Mouse (Mus musculus) T-helper 17 cell (primary cell): ENCODE results near the gene Enox1.

Source experiments
- in situ Hi-C, 2 experiments: fragments of 300-600 bp; cut with MboI, MseI; formaldehyde crosslinking; loops; 1 replicate in 1 of 2; 2 replicates in 1 of 2; pipeline ENCODE4 v1.15.1; 2025; ENCODE audit warnings: high pct_unique_total_duplicates in 2 of 2

Enox1 gene

DNA sequence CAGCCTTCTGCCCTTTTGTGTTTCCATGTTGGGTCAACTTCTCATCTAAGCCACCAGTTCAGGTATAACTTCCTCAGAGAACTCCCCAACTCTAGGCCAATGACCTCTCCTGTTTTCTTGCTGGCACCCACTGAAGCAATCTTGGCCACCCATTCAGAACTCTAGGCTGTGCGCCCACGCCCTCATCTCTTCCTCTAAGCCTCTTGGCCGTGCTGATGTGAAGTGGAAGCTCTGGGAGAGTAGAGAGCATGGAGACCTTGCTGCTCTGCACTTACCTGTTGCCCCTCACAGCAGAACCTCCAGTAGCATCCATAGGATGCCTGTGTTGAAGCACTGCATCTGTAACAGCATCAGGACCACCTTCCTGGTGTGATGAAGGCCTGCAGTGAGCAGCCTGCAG is 214.0 kb downstream of the Enox1 start:
- in situ Hi-C loops: loop anchor here in 1 of 2 experiments (5.0 kb wide), 1 partner anchor 573 kb away; no protein-coding TSS in a partner anchor

DNA sequence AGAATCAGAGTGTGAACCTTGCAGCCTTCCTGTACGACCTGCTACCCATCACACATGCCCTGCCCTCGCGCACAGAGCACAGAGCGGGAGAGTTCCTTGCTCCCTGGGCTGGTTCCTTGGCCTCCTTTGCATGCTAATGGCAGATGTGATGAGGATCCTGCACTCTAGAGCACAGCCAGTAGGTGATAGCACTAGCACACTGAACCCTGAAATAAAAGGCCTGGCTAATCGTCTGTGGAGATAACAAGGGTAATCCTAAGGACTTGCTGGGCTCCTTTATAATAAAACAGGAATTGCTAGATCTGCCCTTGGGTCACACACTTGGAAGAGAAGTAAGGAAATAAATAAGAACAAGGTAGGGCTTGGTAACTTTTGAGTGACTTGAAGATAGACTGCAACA is 215.4 kb downstream of the Enox1 start:
- in situ Hi-C loops: loop anchor here in 1 of 2 experiments (5.0 kb wide), 1 partner anchor 575 kb away; no protein-coding TSS in a partner anchor

DNA sequence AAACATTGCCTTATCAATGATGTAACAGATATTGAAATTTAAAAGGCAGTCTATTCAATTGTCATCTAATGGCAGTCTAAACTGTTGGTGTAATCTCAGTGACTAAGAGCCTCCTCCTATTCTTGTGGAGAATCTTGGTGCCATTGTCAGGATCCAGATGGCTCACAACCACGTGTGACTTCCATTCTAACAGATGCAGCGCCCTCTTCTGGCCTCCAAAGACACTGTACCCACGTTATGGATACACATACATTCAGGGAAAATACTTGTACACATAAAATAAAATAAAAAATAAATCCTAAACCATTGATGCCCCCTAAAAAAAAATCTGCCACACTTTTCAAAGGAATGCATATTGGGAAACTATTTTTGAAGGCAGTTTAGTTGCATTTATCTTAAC is 216.6 kb downstream of the Enox1 start:
- in situ Hi-C loops: loop anchor here in 1 of 2 experiments (5.0 kb wide), 1 partner anchor 576 kb away; no protein-coding TSS in a partner anchor

DNA sequence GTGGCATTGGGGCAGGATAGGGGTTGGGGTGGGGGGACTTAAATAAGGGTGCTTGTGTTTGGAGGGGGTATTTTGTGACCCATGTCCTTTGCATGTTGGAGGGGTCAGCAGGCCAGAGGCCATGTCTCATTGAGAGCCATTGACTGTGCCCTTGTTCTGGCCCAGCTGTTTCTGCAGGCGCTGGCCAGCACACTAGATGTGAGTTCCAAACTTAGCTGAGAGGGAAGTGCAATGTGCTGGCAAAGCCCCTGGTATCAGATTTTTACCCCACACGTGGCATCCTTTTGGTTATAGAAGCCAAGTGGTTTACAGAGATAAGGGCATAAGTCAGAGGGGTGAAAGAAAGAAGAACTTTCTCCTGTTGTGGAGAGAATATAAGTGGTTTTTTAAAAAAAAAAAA is 218.5 kb downstream of the Enox1 start:
- in situ Hi-C loops: no loop called here

DNA sequence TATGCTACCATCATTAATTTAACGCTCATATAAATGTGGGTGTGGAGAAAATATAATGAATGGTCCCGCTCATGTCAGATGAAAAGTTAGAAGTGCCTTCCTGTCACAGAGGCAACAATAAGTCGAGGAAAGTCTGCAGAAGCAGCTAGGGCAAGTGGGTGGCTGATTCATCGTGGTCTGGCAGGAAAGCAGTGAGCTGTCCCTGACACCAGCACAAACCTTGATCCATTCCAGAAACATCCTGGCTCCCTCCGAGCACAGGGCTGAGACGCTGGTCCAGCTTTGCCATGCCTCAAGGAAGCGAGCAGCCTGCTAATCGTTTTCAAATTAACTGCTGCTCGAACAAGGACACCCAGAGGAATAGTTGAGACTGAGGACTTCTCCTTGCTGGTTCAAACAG is 219.1 kb downstream of the Enox1 start:
- in situ Hi-C loops: no loop called here

DNA sequence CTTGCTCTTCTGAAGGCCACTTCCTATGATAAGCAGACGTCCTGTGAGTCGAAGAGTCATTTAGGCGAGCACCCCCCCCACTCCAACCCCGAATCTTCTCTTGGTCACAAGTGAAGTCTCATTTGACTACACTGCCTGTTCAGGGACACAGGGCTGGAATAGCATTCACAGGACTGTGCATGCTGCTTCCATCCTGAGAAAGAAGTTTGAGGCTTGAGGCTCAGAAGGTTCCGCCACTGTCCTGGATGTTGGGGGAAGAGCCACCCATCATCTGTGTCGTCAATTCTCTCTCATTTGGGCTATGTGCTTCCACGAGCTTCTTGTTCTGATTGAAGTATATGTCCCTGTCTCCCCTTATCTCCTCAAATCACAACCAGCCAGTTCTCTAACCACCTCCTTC is 220.2 kb downstream of the Enox1 start:
- in situ Hi-C loops: no loop called here

DNA sequence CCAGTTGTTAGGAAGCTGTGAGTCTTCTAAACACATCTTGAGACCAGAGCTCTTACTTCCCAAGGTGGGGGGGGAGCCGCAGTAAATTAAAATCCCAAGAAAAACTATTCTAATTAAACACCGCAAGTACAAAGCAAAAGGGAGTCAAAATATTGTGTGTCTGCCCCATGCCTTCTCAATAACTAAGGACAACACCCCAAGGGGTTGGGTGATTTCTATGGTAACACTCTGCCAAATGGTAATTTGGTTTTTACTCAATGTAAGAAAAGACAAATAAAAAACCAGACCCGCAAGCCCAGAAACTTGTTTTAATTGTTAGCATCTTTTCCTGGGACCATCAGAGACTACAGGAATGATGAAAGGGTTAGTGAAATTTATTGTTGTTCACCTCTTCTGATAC is 220.9 kb downstream of the Enox1 start:
- in situ Hi-C loops: no loop called here

DNA sequence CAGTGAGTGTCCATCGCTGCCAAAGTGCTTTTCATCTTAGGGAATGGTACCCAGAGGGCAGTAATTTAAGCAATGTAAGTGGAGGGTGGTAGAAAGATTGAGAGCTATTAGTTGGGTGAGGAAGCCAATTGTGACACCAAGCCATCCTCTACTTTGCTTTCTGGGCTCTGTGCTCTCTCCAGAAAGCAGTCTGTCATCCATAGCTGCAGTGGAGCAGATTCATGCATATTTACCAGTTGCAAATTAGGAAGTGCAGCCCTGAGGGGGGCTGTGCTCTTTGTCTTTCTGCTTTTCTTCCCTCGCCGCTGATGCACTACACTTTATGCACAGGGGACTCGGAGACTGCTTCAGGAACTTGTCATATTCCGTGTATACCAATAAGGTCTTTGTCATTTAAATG is 221.3 kb downstream of the Enox1 start:
- in situ Hi-C loops: no loop called here

DNA sequence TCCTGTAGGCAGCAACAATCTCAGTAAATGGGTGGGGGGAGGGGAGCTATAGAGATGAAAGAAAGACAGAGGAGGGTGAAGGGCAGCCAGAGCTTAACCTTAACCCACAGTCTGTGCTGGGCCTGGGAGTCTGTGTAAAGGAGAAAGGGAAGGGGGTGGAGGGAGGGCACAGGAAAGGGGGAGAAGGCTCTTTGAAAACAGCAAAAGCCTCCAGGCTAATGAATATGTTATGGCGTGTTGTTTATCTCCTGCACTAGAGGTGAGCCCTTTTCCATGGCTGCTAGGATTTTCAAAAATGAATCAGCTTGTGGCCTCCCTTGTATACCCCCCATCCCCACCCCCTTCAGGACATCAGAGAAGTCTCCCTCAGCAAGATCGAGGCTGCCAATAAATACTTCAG is 225.0 kb downstream of the Enox1 start:
- in situ Hi-C loops: loop anchor here in 1 of 2 experiments (10.0 kb wide), 1 partner anchor 1077 kb away; no protein-coding TSS in a partner anchor

DNA sequence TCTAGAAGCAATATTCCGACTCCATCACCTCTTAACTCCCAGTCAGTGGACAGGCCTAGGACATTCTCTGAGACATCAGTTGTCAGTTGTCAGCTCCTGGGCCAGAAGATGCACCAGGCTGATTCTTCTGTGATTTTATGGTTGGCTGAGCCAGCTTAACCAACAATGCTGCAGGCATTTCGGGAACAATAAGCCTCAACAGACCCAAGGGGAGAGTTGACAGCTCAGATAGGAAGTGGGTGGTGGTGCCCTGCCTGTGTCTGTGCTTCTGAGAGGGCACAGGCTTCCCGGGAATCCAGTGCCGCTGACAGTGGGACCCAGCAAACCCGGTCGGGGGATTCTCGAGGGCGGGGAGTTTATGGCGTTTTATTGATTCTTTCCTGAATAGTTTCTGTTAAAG is 229.1 kb downstream of the Enox1 start:
- in situ Hi-C loops: loop anchor here in 1 of 2 experiments (10.0 kb wide), 1 partner anchor 1081 kb away; no protein-coding TSS in a partner anchor

DNA sequence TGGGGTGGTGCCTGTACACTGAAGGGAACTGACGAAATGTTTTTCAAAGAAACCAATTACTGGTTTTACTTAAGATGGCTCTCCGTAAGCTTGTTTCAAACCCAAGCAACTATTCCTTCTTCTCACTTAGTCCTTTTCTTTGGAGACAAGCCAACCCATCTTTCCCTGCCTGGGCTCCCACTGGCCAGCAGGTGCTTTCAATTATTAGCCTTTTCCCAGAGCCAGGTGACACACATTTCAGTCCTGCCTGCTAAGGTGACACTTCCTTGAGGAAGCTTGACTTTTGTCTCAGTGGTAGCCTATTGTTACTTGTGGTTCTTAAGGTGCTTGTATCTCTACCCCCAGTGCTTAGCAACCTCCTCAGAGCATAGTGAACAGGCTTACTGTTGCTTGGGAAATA is 231.3 kb downstream of the Enox1 start:
- in situ Hi-C loops: loop anchor here in 1 of 2 experiments (10.0 kb wide), 1 partner anchor 1083 kb away; no protein-coding TSS in a partner anchor

DNA sequence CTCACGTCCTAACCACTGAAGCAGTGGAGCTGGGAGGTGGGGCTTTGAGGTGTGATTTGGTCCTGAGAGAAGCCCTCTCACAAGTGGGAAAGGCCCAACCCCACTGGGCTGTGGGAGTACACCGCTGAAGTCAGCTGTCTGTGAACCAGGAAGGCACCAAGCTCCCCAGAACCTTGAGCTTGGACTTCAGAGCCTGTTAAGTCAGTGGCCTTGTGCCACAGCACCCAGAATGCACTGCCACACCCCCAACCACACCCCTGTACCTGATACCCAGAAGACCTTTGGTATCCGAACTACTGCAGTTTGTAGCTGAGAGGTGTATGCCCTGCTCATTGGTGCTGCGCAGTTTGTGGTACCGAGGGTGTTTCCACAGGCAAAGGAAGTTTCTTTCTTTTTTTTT is 232.7 kb downstream of the Enox1 start:
- in situ Hi-C loops: loop anchor here in 1 of 2 experiments (10.0 kb wide), 1 partner anchor 1084 kb away; no protein-coding TSS in a partner anchor

DNA sequence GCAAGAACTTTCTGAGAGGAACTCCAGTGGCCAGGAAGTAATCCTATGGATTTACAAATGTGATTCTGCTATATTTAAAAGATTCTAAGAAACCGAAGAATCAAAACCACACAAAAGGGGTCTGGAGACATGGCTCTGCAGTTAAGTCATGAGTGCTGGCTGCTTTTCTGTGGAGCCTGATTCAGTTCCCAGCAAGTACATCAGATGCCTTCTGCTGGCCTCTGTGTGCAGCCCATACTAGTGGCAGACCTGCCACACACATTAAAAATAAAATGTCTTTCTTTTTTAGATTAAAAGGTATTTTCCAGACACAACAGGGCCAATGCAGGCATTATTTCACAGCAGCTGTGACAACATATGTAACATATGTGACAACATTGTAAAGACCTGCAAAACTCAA is 235.9 kb downstream of the Enox1 start:
- in situ Hi-C loops: no loop called here

DNA sequence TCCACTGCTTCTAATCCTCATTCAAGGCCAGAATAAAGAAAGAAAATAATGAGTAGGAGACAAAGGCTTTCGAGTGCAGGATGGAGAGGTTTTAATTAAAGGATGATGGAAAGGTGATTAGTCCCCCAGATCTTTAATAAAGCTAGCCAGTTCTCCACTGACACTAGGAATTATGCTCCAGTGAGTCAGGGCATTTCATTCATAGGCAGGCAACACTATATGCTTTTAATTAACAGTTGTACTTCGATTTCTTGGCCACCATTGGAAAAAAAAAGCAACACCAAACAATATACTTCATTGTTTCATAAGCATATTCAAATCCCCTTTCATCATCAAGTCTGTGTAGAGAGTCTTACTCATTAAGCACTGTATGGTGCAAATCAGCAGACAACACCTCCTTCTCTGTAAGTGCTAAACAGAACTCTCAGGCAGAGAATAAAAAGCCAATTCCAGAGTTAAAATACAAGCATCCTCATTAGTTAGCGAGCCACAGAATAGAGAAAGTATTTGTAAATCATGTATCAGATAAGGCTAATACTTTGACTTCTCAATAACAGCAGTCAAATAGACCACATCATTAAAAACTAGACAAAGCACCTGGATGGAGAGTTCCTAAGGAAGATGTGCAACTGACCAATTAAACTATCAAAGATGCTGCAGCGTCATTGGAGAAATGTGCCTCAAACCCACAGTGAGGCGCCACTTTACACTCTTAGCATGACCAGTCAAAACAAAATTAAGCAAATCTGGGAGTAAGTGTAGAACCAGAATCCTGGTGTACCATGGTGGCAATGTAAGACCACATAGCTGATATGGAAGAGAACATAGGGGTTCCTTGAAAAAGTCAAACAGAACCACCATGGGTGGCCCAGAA is 249.9 kb downstream of the Enox1 start:
- in situ Hi-C loops: no loop called here

DNA sequence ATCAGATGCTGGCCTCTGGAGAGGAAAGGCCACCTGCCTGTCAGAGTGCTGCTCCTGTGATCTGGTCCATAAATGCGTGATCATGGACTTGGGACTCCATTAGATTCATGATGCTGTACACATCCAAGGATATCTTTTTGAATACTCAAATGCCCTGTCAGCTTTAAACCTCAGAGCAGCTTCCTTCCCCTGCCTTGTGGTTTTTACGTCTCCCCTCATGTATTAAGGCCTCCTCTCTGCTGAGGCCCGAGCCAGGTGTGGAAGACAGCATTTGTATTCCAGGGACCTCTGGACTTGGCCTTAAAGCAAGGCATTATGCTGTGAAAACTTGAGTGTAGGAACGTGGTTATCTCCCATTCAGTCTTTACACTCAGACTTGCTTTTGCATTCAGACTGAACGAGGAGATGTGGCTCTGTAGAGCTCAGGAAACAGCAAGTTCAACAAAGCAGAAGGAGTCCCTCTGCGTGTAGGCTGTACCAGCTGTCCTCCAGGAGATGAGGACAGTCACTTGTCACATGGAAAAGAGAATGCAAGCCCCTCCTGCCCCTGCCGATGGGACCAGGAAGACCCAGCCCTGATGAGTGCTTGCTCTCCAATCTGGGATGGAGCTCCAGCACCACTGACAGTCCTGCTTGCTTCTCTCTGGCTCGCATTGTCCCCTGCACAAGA is 252.8 kb downstream of the Enox1 start:
- in situ Hi-C loops: no loop called here

DNA sequence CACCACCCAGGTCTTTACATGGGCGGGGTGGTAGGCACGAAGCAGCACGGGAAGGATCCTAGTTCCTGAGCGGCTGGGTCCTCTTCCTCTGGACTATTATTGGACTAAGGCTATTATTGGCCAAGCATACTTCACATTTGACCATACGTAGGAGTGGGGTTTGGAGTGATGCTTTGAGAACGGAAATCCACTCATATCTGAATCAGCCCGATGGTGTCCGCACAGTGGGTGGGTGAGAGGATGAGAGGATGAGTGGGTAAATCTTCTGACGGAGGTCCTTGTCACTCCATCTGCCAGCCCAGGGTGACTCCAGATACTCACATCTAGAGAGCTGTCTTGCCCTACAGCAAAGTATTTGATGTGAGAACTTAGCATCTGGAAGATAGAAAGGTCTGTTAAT is 253.8 kb downstream of the Enox1 start:
- in situ Hi-C loops: no loop called here

DNA sequence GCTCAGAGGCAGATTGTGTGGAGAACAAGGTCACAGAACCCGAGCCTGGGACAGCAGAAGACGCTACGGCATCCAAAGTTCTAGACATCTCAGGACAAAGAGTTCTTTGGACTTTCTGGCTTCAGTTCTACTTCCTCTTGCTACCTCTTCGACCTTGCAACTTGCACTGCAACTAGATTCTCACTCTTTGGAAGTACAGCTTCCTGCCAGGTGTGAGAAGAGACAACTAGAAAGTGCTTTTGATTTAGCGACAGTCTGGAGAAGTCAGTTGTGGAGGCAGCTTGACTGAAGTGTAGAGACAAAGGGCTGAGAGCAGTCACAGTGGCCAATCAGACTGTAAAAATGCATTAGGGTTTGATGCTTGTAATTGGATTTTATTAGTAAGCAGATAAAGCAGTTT is 256.5 kb downstream of the Enox1 start:
- in situ Hi-C loops: no loop called here

DNA sequence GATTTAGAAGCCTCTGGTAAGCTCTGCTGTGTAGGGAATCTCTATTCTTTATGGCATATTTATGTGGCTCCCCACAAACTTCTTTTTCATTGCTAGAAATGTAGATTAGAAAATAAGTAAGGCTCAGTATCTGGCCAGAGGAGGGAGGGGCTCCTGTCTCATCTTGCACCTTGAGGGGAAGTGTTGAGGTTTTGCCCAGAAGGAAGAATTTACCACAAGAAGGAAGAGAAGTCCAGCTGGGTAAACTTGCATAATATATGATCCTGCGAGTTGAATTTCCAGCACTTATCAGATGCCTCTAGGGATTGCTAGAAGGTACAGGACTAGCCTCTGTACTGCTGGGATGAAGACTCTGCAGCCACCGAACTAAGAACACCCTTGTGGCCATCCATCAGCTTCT is 259.8 kb downstream of the Enox1 start:
- in situ Hi-C loops: no loop called here

DNA sequence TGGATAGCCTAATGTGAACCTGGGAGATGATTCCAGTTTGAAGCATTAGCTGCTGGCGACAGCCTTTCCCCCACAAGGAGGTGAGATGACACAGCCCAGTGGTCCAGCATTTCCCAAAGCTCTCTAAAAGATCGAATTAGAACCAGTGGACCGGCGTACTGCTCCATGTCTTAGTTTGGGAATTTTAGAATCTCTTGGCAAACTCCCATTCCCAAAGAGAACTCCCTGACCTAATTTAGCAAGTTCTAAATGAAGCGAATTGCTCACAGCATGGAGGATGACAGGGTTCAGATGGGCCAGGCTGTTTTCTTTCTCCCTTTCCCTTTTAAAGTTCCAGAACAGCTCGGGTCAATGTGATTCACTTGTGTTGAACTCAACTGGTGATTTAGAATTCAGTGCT is 264.5 kb downstream of the Enox1 start:
- in situ Hi-C loops: no loop called here

DNA sequence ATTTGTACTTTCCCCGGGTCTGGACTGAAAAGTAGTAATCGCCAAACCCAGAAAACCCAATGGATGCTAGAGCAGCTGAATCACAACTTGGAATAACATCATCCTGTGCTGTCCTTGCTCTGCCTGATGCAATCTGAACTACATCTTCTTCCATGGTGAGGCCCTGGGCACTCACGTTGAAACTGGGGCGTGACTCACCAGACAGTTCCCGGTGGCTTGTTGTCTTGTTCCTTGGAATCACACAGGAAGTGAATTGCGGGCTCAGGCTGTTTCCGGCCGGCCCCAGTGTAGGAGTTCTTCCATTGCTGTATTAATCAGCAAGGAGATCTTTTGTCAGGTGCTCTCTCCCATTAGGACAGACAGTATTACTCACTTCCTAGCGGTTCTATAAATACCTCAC is 266.6 kb downstream of the Enox1 start:
- in situ Hi-C loops: no loop called here

DNA sequence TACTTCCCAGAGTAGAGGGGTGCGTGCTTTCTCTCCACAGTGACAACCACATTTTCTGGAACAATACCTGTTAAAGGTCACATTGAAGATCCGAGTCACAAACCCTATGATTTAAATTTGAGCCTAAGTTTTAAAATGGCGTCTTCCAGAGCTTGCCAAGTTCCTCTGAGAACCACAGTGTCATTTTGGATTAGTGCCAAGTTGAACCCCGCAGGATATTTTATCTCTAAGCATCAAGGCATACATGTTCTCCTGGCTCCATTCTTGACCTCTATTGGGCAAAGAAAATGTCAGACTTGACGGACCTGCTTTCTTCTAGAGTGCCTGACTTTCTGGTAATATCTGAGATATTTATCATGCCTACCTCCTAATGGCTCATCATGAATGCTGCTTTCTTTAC is 282.9 kb downstream of the Enox1 start:
- in situ Hi-C loops: no loop called here

DNA sequence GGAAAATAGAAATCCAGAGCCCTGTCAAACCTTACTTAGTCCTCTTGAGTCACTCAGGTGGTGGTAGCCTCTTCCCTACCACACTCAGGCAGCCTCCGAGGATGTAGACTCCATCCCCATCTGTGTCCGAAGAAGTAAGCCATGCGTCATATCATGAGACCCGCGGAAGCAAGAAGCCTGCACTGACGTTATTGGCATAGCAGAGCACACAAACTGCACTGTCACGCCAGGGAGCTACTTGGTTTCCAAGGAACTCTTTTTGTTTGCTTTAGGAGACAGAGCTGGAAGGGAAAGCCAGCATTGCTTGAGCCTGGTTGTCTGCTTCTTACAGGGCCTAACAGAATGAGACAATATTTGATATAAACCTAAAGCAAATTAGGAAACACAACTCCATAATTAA is 284.2 kb downstream of the Enox1 start:
- in situ Hi-C loops: no loop called here

DNA sequence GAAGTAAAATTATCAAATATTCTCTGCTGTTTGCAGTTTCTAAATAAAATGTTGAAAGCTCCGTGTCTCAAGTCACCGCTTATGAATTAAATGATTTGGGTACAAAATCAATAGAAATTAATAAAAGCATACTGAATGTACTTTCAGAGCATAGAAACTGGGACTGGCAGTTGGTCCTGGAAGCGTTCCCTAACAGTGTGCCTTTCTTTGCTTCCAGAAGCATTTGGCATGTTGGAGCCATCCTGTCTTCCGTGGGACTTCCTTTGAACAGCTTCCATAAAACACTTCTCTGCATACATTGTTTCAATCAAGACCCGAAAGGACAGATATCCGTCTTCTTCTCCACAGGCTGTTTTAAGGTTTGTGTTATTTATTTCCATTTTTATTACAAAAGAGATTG is 285.0 kb downstream of the Enox1 start:
- in situ Hi-C loops: no loop called here
